Mouse (Mus musculus): Measurements from ENCODE around the gene Eml6. TPM values are rescaled to one million over a fixed set of nuclear protein-coding genes. Genes with fewer than 3 reads are reported as not detected.

Eml6 gene
- polyA plus RNA-seq, 1 experiment from 2014 or later, result 0.52 TPM

GRCm38 (mm10) chr11:29746203-29746602 is 279.6 kb downstream of the Eml6 start:
- Histone ChIP-seq H3K9ac (ENCODE audit: low read depth, low read length) (no peak overlapping the region), H3K36me3 (ENCODE audit: control insufficient read depth, insufficient read depth, low read length) (peaks cover 14% of the 10 kb centered on the region), H3K27ac (ENCODE audit: low read depth, low read length) (no peak overlapping the region), H3K4me1 (ENCODE audit: control insufficient read depth, insufficient read depth, low read length) (no peaks in the 10 kb centered on the region), H3K4me3 (ENCODE audit: low read depth, low read length) (no peak overlapping the region), H3K4me2 (no peak overlapping the region), H3K27me3 (ENCODE audit: control insufficient read depth, insufficient read depth, low read length) (no peaks in the 10 kb centered on the region), H3K9me3 (replicated peaks; ENCODE audit: control insufficient read depth, low read length) (no peaks in the 10 kb centered on the region)
- WGBS (ENCODE audit: insufficient replicate concordance), result 85% methylated on average over 9 of the region's 9 CpGs
- no peak for ATAC-seq (replicated peaks; ENCODE audit: insufficient number of reproducible peaks, low FRiP score, low TSS enrichment)

- H3K9me3 ChIP-seq (replicated peaks; ENCODE audit: control insufficient read depth, low read length), result no peaks in the 10 kb centered on the region
- no peak overlapping the region for H3K4me3 ChIP-seq (ENCODE audit: low read depth, low read length)
- no peaks in the 10 kb centered on the region for H3K4me1 ChIP-seq (ENCODE audit: control insufficient read depth, insufficient read depth, low read length)
- no peak overlapping the region for H3K9ac ChIP-seq (ENCODE audit: low read depth, low read length)
- H3K4me2 ChIP-seq, result no peak overlapping the region
- no peak for ATAC-seq (replicated peaks; ENCODE audit: insufficient number of reproducible peaks, low FRiP score, low TSS enrichment)
- no peaks in the 10 kb centered on the region for H3K27me3 ChIP-seq (ENCODE audit: control insufficient read depth, insufficient read depth, low read length)
- H3K27ac ChIP-seq (ENCODE audit: low read depth, low read length), result no peak overlapping the region
- 78% methylated on average over 2 of the region's 2 CpGs for WGBS (ENCODE audit: insufficient replicate concordance)
- H3K36me3 ChIP-seq (ENCODE audit: control insufficient read depth, insufficient read depth, low read length), result peaks cover 14% of the 10 kb centered on the region
Observed at GRCm38 (mm10) chr11:29745513-29745912, 280.3 kb downstream of the Eml6 start.

DNA sequence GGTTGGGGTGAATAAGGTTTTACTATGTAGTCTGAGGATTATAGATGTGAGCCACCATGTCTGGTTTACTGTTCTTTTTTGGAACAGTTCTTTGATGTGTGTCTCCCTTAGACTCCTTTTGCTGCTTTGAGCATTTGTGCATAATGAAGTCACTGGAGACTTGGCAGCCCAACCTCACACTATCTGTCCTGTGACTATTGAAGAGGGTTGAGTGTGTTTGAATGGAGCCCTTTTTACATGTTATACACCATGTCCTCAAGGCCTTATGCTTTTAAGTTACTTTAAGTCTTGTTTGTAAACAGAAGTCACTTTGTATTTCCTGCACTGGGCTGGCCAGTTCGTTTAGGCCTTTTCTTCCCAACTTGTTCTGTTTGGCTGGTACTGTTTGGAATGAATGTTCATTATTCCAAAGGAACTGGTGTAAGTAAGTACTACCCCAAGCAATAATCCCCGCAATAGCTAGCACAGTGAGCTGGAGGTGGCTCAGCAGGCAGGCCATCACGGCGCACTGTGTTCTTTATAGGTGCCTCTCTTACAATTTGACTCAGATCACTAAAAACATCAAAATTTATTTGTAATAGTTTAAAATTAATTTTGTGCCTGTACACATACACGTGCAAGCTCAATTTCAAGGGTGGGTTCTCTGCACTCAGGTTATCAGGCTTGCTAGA is 280.9 kb downstream of the Eml6 start:
- Histone ChIP-seq H3K9me3 (replicated peaks; ENCODE audit: control insufficient read depth, low read length) (no peaks in the 10 kb centered on the region), H3K27ac (ENCODE audit: low read depth, low read length) (no peak overlapping the region), H3K4me2 (no peak overlapping the region), H3K4me3 (ENCODE audit: low read depth, low read length) (no peak overlapping the region), H3K4me1 (ENCODE audit: control insufficient read depth, insufficient read depth, low read length) (peaks cover under 1% of the 10 kb centered on the region; the same call in 1 of the 2 replicates), H3K36me3 (ENCODE audit: control insufficient read depth, insufficient read depth, low read length) (peaks cover 14% of the 10 kb centered on the region), H3K9ac (ENCODE audit: low read depth, low read length) (no peak overlapping the region), H3K27me3 (ENCODE audit: control insufficient read depth, insufficient read depth, low read length) (no peaks in the 10 kb centered on the region)
- 91% methylated on average over 5 of the region's 5 CpGs for WGBS (ENCODE audit: insufficient replicate concordance)
- no peak for ATAC-seq (replicated peaks; ENCODE audit: insufficient number of reproducible peaks, low FRiP score, low TSS enrichment)

- Histone ChIP-seq H3K9ac (ENCODE audit: low read depth, low read length) (no peak overlapping the region), H3K4me1 (ENCODE audit: control insufficient read depth, insufficient read depth, low read length) (peaks cover 6% of the 10 kb centered on the region), H3K36me3 (ENCODE audit: control insufficient read depth, insufficient read depth, low read length) (peaks cover 8% of the 10 kb centered on the region), H3K9me3 (replicated peaks; ENCODE audit: control insufficient read depth, low read length) (no peaks in the 10 kb centered on the region), H3K4me3 (ENCODE audit: low read depth, low read length) (no peak overlapping the region), H3K27me3 (ENCODE audit: control insufficient read depth, insufficient read depth, low read length) (no peaks in the 10 kb centered on the region), H3K27ac (ENCODE audit: low read depth, low read length) (no peak overlapping the region), H3K4me2 (no peak overlapping the region)
- WGBS (ENCODE audit: insufficient replicate concordance), result 78% methylated on average over 2 of the region's 2 CpGs
- no peak for ATAC-seq (replicated peaks; ENCODE audit: insufficient number of reproducible peaks, low FRiP score, low TSS enrichment)
Observed at GRCm38 (mm10) chr11:29739752-29740151, 286.1 kb downstream of the Eml6 start.

GRCm38 (mm10) chr11:29727901-29728300 is 297.9 kb downstream of the Eml6 start:
- H3K27me3 ChIP-seq (ENCODE audit: control insufficient read depth, insufficient read depth, low read length), result no peaks in the 10 kb centered on the region
- ATAC-seq (replicated peaks; ENCODE audit: insufficient number of reproducible peaks, low FRiP score, low TSS enrichment), result no peak
- WGBS (ENCODE audit: insufficient replicate concordance), result 85% methylated on average over 1 of the region's 1 CpGs
- H3K4me3 ChIP-seq (ENCODE audit: low read depth, low read length), result no peak overlapping the region
- no peak overlapping the region for H3K27ac ChIP-seq (ENCODE audit: low read depth, low read length)
- no peak overlapping the region for H3K9ac ChIP-seq (ENCODE audit: low read depth, low read length)
- no peak overlapping the region for H3K4me2 ChIP-seq
- no peaks in the 10 kb centered on the region for H3K9me3 ChIP-seq (replicated peaks; ENCODE audit: control insufficient read depth, low read length)
- H3K36me3 ChIP-seq (ENCODE audit: control insufficient read depth, insufficient read depth, low read length), result no peaks in the 10 kb centered on the region
- no peaks in the 10 kb centered on the region for H3K4me1 ChIP-seq (ENCODE audit: control insufficient read depth, insufficient read depth, low read length)

- 74% methylated on average over 1 of the region's 1 CpGs for WGBS (ENCODE audit: insufficient replicate concordance)
- H3K4me3 ChIP-seq (ENCODE audit: low read depth, low read length), result no peak overlapping the region
Observed at GRCm38 (mm10) chr11:29725610-29726009, 300.2 kb downstream of the Eml6 start.

DNA sequence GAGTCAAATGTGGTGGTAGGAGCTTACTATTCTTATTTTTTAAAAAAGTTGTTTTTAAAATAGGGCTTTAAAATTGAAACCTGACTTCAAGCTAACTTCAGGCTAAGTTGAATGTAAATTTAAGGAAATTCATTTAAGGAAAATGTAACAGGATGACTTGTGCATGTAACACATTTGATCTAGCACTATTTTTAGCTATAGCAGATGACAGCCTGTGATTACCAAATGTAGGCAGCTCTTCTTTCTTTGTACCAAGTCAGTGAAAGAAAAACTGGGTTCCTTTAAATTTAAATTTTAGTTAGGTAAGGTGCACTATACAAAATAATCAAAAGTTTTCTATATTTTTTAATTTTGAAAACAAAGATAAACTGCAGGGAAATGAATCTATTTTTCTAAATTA is 300.7 kb downstream of the Eml6 start:
- no peak for ATAC-seq (replicated peaks; ENCODE audit: insufficient number of reproducible peaks, low FRiP score, low TSS enrichment)
- no peak overlapping the region for H3K4me2 ChIP-seq
- H3K4me3 ChIP-seq (ENCODE audit: low read depth, low read length), result no peak overlapping the region
- H3K27ac ChIP-seq (ENCODE audit: low read depth, low read length), result no peak overlapping the region
- H3K9ac ChIP-seq (ENCODE audit: low read depth, low read length), result no peak overlapping the region
- no peaks in the 10 kb centered on the region for H3K27me3 ChIP-seq (ENCODE audit: control insufficient read depth, insufficient read depth, low read length)
- H3K36me3 ChIP-seq (ENCODE audit: control insufficient read depth, insufficient read depth, low read length), result no peaks in the 10 kb centered on the region
- H3K4me1 ChIP-seq (ENCODE audit: control insufficient read depth, insufficient read depth, low read length), result no peaks in the 10 kb centered on the region
- H3K9me3 ChIP-seq (replicated peaks; ENCODE audit: control insufficient read depth, low read length), result no peaks in the 10 kb centered on the region

More at GRCm38 (mm10) chr11:29725610-29726009, 300.2 kb downstream of the Eml6 start:
- no peak for ATAC-seq (replicated peaks; ENCODE audit: insufficient number of reproducible peaks, low FRiP score, low TSS enrichment)
- Histone ChIP-seq H3K9ac (ENCODE audit: low read depth, low read length) (no peak overlapping the region), H3K4me1 (ENCODE audit: control insufficient read depth, insufficient read depth, low read length) (no peaks in the 10 kb centered on the region), H3K9me3 (replicated peaks; ENCODE audit: control insufficient read depth, low read length) (no peaks in the 10 kb centered on the region), H3K36me3 (ENCODE audit: control insufficient read depth, insufficient read depth, low read length) (no peaks in the 10 kb centered on the region), H3K4me2 (no peak overlapping the region), H3K27me3 (ENCODE audit: control insufficient read depth, insufficient read depth, low read length) (no peaks in the 10 kb centered on the region), H3K27ac (ENCODE audit: low read depth, low read length) (no peak overlapping the region)

GRCm38 (mm10) chr11:29724213-29724612 is 301.6 kb downstream of the Eml6 start:
- H3K9me3 ChIP-seq (replicated peaks; ENCODE audit: control insufficient read depth, low read length), result no peaks in the 10 kb centered on the region
- no peaks in the 10 kb centered on the region for H3K4me1 ChIP-seq (ENCODE audit: control insufficient read depth, insufficient read depth, low read length)
- no peaks in the 10 kb centered on the region for H3K27me3 ChIP-seq (ENCODE audit: control insufficient read depth, insufficient read depth, low read length)
- no peak overlapping the region for H3K27ac ChIP-seq (ENCODE audit: low read depth, low read length)
- no peak overlapping the region for H3K9ac ChIP-seq (ENCODE audit: low read depth, low read length)
- H3K36me3 ChIP-seq (ENCODE audit: control insufficient read depth, insufficient read depth, low read length), result no peaks in the 10 kb centered on the region
- H3K4me2 ChIP-seq, result no peak overlapping the region
- 97% methylated on average over 2 of the region's 2 CpGs for WGBS (ENCODE audit: insufficient replicate concordance)
- H3K4me3 ChIP-seq (ENCODE audit: low read depth, low read length), result no peak overlapping the region
- no peak for ATAC-seq (replicated peaks; ENCODE audit: insufficient number of reproducible peaks, low FRiP score, low TSS enrichment)

DNA sequence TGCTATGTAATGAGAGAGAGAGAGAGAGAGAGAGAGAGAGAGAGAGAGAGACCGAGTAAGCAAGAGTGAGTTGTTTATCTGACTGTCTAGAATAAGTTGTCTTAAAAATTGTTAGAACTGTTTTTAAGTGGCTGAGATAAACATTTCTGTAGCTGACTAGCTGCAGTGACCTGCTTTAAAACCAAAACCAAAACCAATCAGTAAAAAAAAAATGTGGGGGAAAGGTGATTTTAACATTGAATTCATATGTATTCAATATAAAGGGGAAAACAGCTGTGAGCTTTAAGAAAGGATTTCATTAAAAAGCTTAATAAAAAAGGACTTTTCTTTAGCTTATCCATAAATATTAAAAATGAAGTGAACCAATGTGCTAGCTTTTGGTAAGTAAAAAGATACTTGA is 306.2 kb downstream of the Eml6 start:
- WGBS (ENCODE audit: insufficient replicate concordance), result 54% methylated on average over 1 of the region's 1 CpGs
- H3K9me3 ChIP-seq (replicated peaks; ENCODE audit: control insufficient read depth, low read length), result no peaks in the 10 kb centered on the region
- no peaks in the 10 kb centered on the region for H3K4me1 ChIP-seq (ENCODE audit: control insufficient read depth, insufficient read depth, low read length)
- H3K9ac ChIP-seq (ENCODE audit: low read depth, low read length), result no peak overlapping the region
- no peak overlapping the region for H3K4me2 ChIP-seq
- no peaks in the 10 kb centered on the region for H3K27me3 ChIP-seq (ENCODE audit: control insufficient read depth, insufficient read depth, low read length)
- H3K27ac ChIP-seq (ENCODE audit: low read depth, low read length), result no peak overlapping the region
- no peak overlapping the region for H3K4me3 ChIP-seq (ENCODE audit: low read depth, low read length)
- ATAC-seq (replicated peaks; ENCODE audit: insufficient number of reproducible peaks, low FRiP score, low TSS enrichment), result no peak
- no peaks in the 10 kb centered on the region for H3K36me3 ChIP-seq (ENCODE audit: control insufficient read depth, insufficient read depth, low read length)
